Mouse (Mus musculus) myocyte (in vitro differentiated cells): Measurements from ENCODE around the gene Abhd5. TPM values are rescaled to one million over a fixed set of nuclear protein-coding genes. Genes with fewer than 3 reads are reported as not detected.

ENCODE experiments used
- H3K27me3 ChIP-seq: one replicate; pipeline ENCODE4 v1.6.1; 2011; ENCODE audit not compliant: control insufficient read depth, insufficient read depth, insufficient read length
- H3K36me3 ChIP-seq: one replicate; pipeline ENCODE4 v1.6.1; 2011; ENCODE audit not compliant: control insufficient read depth, insufficient read depth
- H3K4me2 ChIP-seq: one replicate; pipeline ENCODE4 v1.6.1; 2011; ENCODE audit warnings: low read depth, control low read depth
- H3K4me3 ChIP-seq: one replicate; pipeline ENCODE4 v1.5.1; 2011; ENCODE audit warnings: mild to moderate bottlenecking, control low read depth, moderate library complexity
- H3K79me2 ChIP-seq: one replicate; pipeline ENCODE4 v1.6.1; 2011; ENCODE audit not compliant: control insufficient read depth, insufficient read depth
- H3ac ChIP-seq: one replicate; pipeline ENCODE4 v1.6.1; 2011; ENCODE audit not compliant: control insufficient read depth, insufficient read length
- CEBPB ChIP-seq: IDR thresholded peaks from 2 replicates; pipeline ENCODE4 v1.6.1; 2011; ENCODE audit warnings: mild to moderate bottlenecking, moderate library complexity; ENCODE audit not compliant: poor library complexity, insufficient read depth, severe bottlenecking
- E2F4 ChIP-seq: IDR thresholded peaks from one replicate; pipeline ENCODE4 v1.6.1; 2011; ENCODE audit warnings: mild to moderate bottlenecking, control low read depth, moderate library complexity; ENCODE audit not compliant: insufficient read depth
- MAX ChIP-seq: IDR thresholded peaks from one replicate; pipeline ENCODE4 v1.6.1; 2011; ENCODE audit warnings: low read depth, mild to moderate bottlenecking, control low read depth
- MYOD1 ChIP-seq, 3 experiments: IDR thresholded peaks; one replicate each; pipeline ENCODE4 v1.6.1; 2011; ENCODE audit warnings: control low read depth in 2 of 3, low read depth in 2 of 3, mild to moderate bottlenecking in 2 of 3, moderate library complexity in 1 of 3; ENCODE audit not compliant: insufficient read length in 2 of 3, control insufficient read depth in 1 of 3
- MYOG ChIP-seq, 3 experiments: IDR thresholded peaks; one replicate each; pipeline ENCODE4 v1.6.1; 2011; ENCODE audit warnings: control low read depth in 2 of 3, low read depth in 2 of 3, mild to moderate bottlenecking in 2 of 3; ENCODE audit not compliant: insufficient read length in 2 of 3, control insufficient read depth in 1 of 3, insufficient read depth in 1 of 3
- POLR2A ChIP-seq: IDR thresholded peaks from one replicate; pipeline ENCODE4 v1.6.1; 2011; ENCODE audit warnings: low read depth, mild to moderate bottlenecking, control low read depth, moderate library complexity; ENCODE audit not compliant: insufficient read length
- POLR2AphosphoS2 ChIP-seq: IDR thresholded peaks from one replicate; pipeline ENCODE4 v1.6.1; 2011; ENCODE audit warnings: low read depth, control low read depth; ENCODE audit not compliant: insufficient read length
- REST ChIP-seq: IDR thresholded peaks from one replicate; pipeline ENCODE4 v1.6.1; 2011; ENCODE audit warnings: mild to moderate bottlenecking, control low read depth, moderate library complexity; ENCODE audit not compliant: insufficient read depth, insufficient read length
- SRF ChIP-seq: IDR thresholded peaks from one replicate; pipeline ENCODE4 v1.6.1; 2011; ENCODE audit warnings: low read depth; ENCODE audit not compliant: control insufficient read depth, insufficient read length
- TCF12 ChIP-seq: IDR thresholded peaks from one replicate; pipeline ENCODE4 v1.6.1; 2011; ENCODE audit warnings: mild to moderate bottlenecking, control low read depth; ENCODE audit not compliant: poor library complexity, insufficient read depth, severe bottlenecking
- TCF3 ChIP-seq: IDR thresholded peaks from one replicate; pipeline ENCODE4 v1.6.1; 2011; ENCODE audit warnings: low read depth, control low read depth; ENCODE audit not compliant: insufficient read length
- USF1 ChIP-seq: IDR thresholded peaks from one replicate; pipeline ENCODE4 v1.6.1; 2011; ENCODE audit warnings: low read depth, mild to moderate bottlenecking, control low read depth, moderate library complexity
- polyA plus RNA-seq: library from polyadenylated mRNA; unstranded; fragments of >200 nt; fragmentation: generic; extraction: Trizol; gene quantifications from one replicate; pipeline ENCODE4 v1.2.1, GENCODE M21; 2012; ENCODE audit warnings: missing spikeins

The Abhd5 gene
- 24.8 TPM for polyA plus RNA-seq

- Histone ChIP-seq H3K36me3 (no peaks in the 10 kb centered on the region), H3K4me3 (peak within 1 kb of the TSS; percentile 38), H3K4me2 (peak within 1 kb of the TSS; percentile 74), H3K79me2 (peaks cover 30% of the 10 kb centered on the region), H3ac (peak within 1 kb of the TSS; percentile 80), H3K27me3 (no peaks in the 10 kb centered on the region)
- TF ChIP-seq MYOD1 (IDR thresholded peaks at IDR 0.05; ENCODE audit: control insufficient read depth in 1 of 3, insufficient read length in 2 of 3, low read depth in 2 of 3) (peak in 1 of 3 experiments; percentile 11), CEBPB (0 out of 2 replicates have a peak, but pooled peaks have one; percentile 4), MYOG (IDR thresholded peaks at IDR 0.05; ENCODE audit: control insufficient read depth in 1 of 3, insufficient read depth in 1 of 3, insufficient read length in 2 of 3, low read depth in 2 of 3) (no peak), MAX (no peak), POLR2A (peak; percentile 86), E2F4 (no peak), POLR2AphosphoS2 (peak; percentile 67)
These were observed at the start of gene Abhd5 for GRCm38 (mm10) chr9:122351303-122352024. Gene Abhd5, plus strand, starts transcription at chr9:122351608.

- no peaks in the 10 kb centered on the region for H3K36me3 ChIP-seq
- H3K79me2 ChIP-seq = no peaks in the 10 kb centered on the region
- TF ChIP-seq SRF (no peak), USF1 (no peak), MYOD1 (IDR thresholded peaks at IDR 0.05; ENCODE audit: control insufficient read depth in 1 of 3, insufficient read length in 2 of 3, low read depth in 2 of 3) (no peak), TCF3 (no peak), CEBPB (no peak), E2F4 (no peak), MYOG (IDR thresholded peaks at IDR 0.05; ENCODE audit: control insufficient read depth in 1 of 3, insufficient read depth in 1 of 3, insufficient read length in 2 of 3, low read depth in 2 of 3) (no peak), MAX (no peak), POLR2A (no peak), POLR2AphosphoS2 (no peak)
- H3K4me3 ChIP-seq = no peak overlapping the region
- no peaks in the 10 kb centered on the region for H3K27me3 ChIP-seq
- H3ac ChIP-seq = no peak overlapping the region
- no peak overlapping the region for H3K4me2 ChIP-seq
These were observed 46.1 kb upstream of the Abhd5 start for GRCm38 (mm10) chr9:122305302-122305701.

- H3ac ChIP-seq = no peak overlapping the region
- H3K79me2 ChIP-seq = no peaks in the 10 kb centered on the region
- no peaks in the 10 kb centered on the region for H3K36me3 ChIP-seq
- peak overlapping the region; percentile 53 for H3K4me2 ChIP-seq
- no peaks in the 10 kb centered on the region for H3K27me3 ChIP-seq
- TF ChIP-seq MYOD1 (IDR thresholded peaks at IDR 0.05; ENCODE audit: control insufficient read depth in 1 of 3, insufficient read length in 2 of 3, low read depth in 2 of 3) (no peak), SRF (no peak), POLR2AphosphoS2 (no peak), MAX (no peak)
- no peak overlapping the region for H3K4me3 ChIP-seq
These were observed 42.1 kb upstream of the Abhd5 start for GRCm38 (mm10) chr9:122309013-122309980.

- Histone ChIP-seq H3K27me3 (no peaks in the 10 kb centered on the region), H3ac (peak overlapping the region; percentile 84), H3K79me2 (no peaks in the 10 kb centered on the region), H3K4me3 (peak overlapping the region; percentile 24), H3K36me3 (no peaks in the 10 kb centered on the region), H3K4me2 (peak overlapping the region; percentile 53)
- TF ChIP-seq CEBPB = no peak
- TF ChIP-seq MYOG (IDR thresholded peaks at IDR 0.05; ENCODE audit: control insufficient read depth in 1 of 3, insufficient read depth in 1 of 3, insufficient read length in 2 of 3, low read depth in 2 of 3) = peak in 1 of 3 experiments; percentile 12
- no peak for TF ChIP-seq TCF3
- peak; percentile 89 for TF ChIP-seq USF1
- peak; percentile 35 for TF ChIP-seq SRF
These were observed 40.8 kb upstream of the Abhd5 start for GRCm38 (mm10) chr9:122310613-122311049.

GRCm38 (mm10) chr9:122311051-122311760, 40.2 kb upstream of the Abhd5 start:
- Histone ChIP-seq H3K27me3 (no peaks in the 10 kb centered on the region), H3K36me3 (no peaks in the 10 kb centered on the region), H3K4me2 (peak overlapping the region; percentile 53), H3K79me2 (no peaks in the 10 kb centered on the region), H3ac (peak overlapping the region; percentile 84), H3K4me3 (peak overlapping the region; percentile 24)
- TF ChIP-seq POLR2A (no peak), TCF3 (no peak), CEBPB (no peak), MYOD1 (IDR thresholded peaks at IDR 0.05; ENCODE audit: control insufficient read depth in 1 of 3, insufficient read length in 2 of 3, low read depth in 2 of 3) (no peak), POLR2AphosphoS2 (no peak), TCF12 (no peak), REST (no peak), E2F4 (no peak), MAX (no peak), MYOG (IDR thresholded peaks at IDR 0.05; ENCODE audit: control insufficient read depth in 1 of 3, insufficient read depth in 1 of 3, insufficient read length in 2 of 3, low read depth in 2 of 3) (no peak), SRF (no peak), USF1 (no peak)
